Mouse (Mus musculus) liver, postnatal 0 days (tissue): Measurements from ENCODE around the gene Dync1i2. TPM values are rescaled to one million over a fixed set of nuclear protein-coding genes. Genes with fewer than 3 reads are reported as not detected.

ENCODE experiments used
- ATAC-seq: fragments of 200-750 bp; cut with Nextera tagmentation; 2 replicates; pipeline ENCODE4 v1.8.0; 2017; ENCODE audit warnings: mild to moderate bottlenecking, moderate library complexity
- DNase-seq: peaks from one replicate; pipeline ENCODE4 v3.0.0-alpha.2; 2016
- H3K27ac ChIP-seq: fragments of 300-500 bp; sonication (generic); 2 replicates; pipeline ENCODE4 v1.5.1; 2014; ENCODE audit warnings: antibody characterized with exemption, moderate library complexity, mild to moderate bottlenecking, low read depth
- H3K27me3 ChIP-seq: fragments of 300-500 bp; sonication (generic); 2 replicates; pipeline ENCODE4 v1.6.1; 2014; ENCODE audit warnings: low read length, control low read depth, mixed read lengths; ENCODE audit not compliant: insufficient read depth
- H3K36me3 ChIP-seq: fragments of 300-500 bp; sonication (generic); replicated peaks from 2 replicates; pipeline ENCODE4 v1.6.1; 2014; ENCODE audit warnings: mild to moderate bottlenecking, control low read depth, low read length, moderate library complexity, mixed read lengths; ENCODE audit not compliant: insufficient read depth
- H3K4me1 ChIP-seq: fragments of 300-500 bp; sonication (generic); 2 replicates; pipeline ENCODE4 v1.6.1; 2014; ENCODE audit warnings: antibody characterized with exemption, mild to moderate bottlenecking, control low read depth; ENCODE audit not compliant: insufficient read depth
- H3K4me2 ChIP-seq: fragments of 300-500 bp; sonication (generic); 2 replicates; pipeline ENCODE4 v1.6.1; 2014; ENCODE audit warnings: low read depth, mild to moderate bottlenecking, low read length, moderate library complexity, mixed read lengths
- H3K4me3 ChIP-seq: fragments of 300-500 bp; sonication (generic); 2 replicates; pipeline ENCODE4 v1.5.1; 2014; ENCODE audit warnings: low read depth, low read length
- H3K9ac ChIP-seq: fragments of 300-500 bp; sonication (generic); replicated peaks from 2 replicates; pipeline ENCODE4 v1.6.1; 2014; ENCODE audit warnings: mild to moderate bottlenecking, moderate library complexity
- H3K9me3 ChIP-seq: fragments of 300-500 bp; sonication (generic); 2 replicates; pipeline ENCODE4 v1.6.1; 2016; ENCODE audit warnings: mild to moderate bottlenecking, control low read depth, low read length, mixed read lengths
- CTCF ChIP-seq: sonication (generic); IDR thresholded peaks from 2 replicates; pipeline ENCODE4 v1.5.1; 2016; ENCODE audit warnings: antibody characterized with exemption, low read depth
- EP300 ChIP-seq: IDR thresholded peaks from 2 replicates; pipeline ENCODE4 v1.6.1; 2016; ENCODE audit warnings: antibody characterized with exemption, low read depth, mild to moderate bottlenecking
- WGBS: fragments of 180-500 bp; shearing (Covaris S2); extraction: QIAGEN DNeasy Blood & Tissue Kit; methylation state at CpG from one replicate; pipeline ENCODE4 v1.1.7; 2014; ENCODE audit not compliant: insufficient replicate concordance; 5-methylcytosine and 5-hydroxymethylcytosine counted together
- polyA plus RNA-seq: library from polyadenylated mRNA; unstranded; fragments of >200 nt; fragmentation: Nextera tagmentation; extraction: Ambion mirVana; gene quantifications from 2 replicates; pipeline ENCODE4 v1.2.1, GENCODE M21; 2015

Gene Dync1i2
- polyA plus RNA-seq, 1 experiment from 2014 or later: 21.5 TPM

DNA sequence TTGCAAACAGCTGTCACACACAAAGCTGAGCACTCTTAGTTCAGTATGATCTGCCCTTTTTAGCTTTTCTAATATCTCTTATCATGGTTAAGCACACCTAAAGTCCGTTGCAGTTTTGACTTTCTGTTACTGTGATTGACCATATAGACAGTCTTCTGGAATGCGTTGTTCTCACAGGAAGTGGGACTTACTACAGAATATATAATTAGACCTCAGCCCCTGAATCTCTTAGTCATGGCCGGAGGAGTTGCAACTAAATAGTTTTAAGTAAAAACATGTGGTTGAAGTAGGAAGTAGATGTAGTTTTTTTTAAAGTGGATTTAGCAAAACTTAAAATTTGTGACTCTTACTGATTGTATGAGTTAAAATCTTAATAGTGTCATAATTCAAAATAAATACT is 36.6 kb downstream of the Dync1i2 start:
- DNase-seq: no peak
- no peak overlapping the region for H3K27ac ChIP-seq
- H3K4me2 ChIP-seq: no peak overlapping the region
- ATAC-seq: no peak
- TF ChIP-seq CTCF (no peak), EP300 (no peak)
- H3K4me3 ChIP-seq: no peak overlapping the region
- no peaks in the 10 kb centered on the region; the same call in 1 of the 2 replicates for H3K4me1 ChIP-seq
- no peak overlapping the region for H3K9ac ChIP-seq
- no peaks in the 10 kb centered on the region for H3K27me3 ChIP-seq
- H3K36me3 ChIP-seq: peaks cover 46% of the 10 kb centered on the region
- H3K9me3 ChIP-seq: no peaks in the 10 kb centered on the region
- 36% methylated on average over 3 of the region's 3 CpGs for WGBS

DNA sequence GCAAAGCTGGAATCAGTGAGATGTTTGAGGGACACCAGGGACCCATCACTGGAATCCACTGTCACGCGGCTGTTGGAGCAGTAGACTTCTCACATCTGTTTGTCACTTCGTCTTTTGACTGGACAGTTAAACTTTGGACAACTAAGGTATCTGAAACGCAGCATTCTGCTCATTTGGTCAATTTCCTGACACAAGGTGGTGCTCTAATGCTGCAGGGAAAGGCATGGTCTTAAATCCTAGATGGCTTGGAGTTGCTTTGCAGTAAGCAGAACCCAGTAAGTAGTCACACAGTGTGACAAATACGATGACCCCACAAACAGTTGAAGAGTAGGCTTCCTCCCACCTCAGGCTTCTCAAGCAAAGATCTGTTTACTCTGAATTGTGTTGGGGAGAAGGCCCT is 39.3 kb downstream of the Dync1i2 start:
- Histone ChIP-seq H3K4me1 (peaks cover 13% of the 10 kb centered on the region; the same call in 1 of the 2 replicates), H3K4me3 (no peak overlapping the region), H3K4me2 (no peak overlapping the region), H3K27ac (no peak overlapping the region), H3K9me3 (no peaks in the 10 kb centered on the region), H3K27me3 (no peaks in the 10 kb centered on the region), H3K36me3 (peaks cover 48% of the 10 kb centered on the region), H3K9ac (no peak overlapping the region)
- 75% methylated on average over 5 of the region's 5 CpGs for WGBS
- DNase-seq: no peak
- ATAC-seq: no peak
- TF ChIP-seq CTCF: peak; percentile 67
- TF ChIP-seq EP300: no peak

DNA sequence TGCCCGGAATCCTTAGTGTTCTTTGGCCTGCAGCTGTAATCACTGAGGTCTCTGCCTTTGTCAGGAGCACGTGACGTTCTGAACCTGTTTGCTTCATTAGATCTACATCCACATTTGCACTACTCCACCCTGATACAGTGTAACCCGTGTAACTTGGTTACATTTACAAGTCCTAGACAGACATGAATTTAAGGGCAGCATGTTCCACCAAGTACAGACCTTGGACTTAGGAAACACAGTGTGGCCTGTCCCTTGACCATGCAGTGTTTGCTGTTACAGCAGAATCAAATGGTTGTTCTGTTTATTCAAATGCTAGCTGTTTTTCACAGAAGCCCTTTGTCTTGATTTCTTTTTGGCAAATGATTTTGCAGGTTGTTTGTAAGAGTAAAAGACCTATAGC is 43.3 kb downstream of the Dync1i2 start:
- ATAC-seq (peak; percentile 99), DNase-seq (no peak)
- H3K27me3 ChIP-seq: no peaks in the 10 kb centered on the region
- no peaks in the 10 kb centered on the region for H3K9me3 ChIP-seq
- H3K4me2 ChIP-seq: no peak overlapping the region
- H3K4me1 ChIP-seq: peaks cover 13% of the 10 kb centered on the region; the same call in 1 of the 2 replicates
- H3K4me3 ChIP-seq: no peak overlapping the region
- no peak overlapping the region for H3K9ac ChIP-seq
- TF ChIP-seq EP300: no peak
- TF ChIP-seq CTCF: no peak
- WGBS: 50% methylated on average over 4 of the region's 4 CpGs
- H3K27ac ChIP-seq: peak overlapping the region; percentile 78
- peaks cover 55% of the 10 kb centered on the region for H3K36me3 ChIP-seq

DNA sequence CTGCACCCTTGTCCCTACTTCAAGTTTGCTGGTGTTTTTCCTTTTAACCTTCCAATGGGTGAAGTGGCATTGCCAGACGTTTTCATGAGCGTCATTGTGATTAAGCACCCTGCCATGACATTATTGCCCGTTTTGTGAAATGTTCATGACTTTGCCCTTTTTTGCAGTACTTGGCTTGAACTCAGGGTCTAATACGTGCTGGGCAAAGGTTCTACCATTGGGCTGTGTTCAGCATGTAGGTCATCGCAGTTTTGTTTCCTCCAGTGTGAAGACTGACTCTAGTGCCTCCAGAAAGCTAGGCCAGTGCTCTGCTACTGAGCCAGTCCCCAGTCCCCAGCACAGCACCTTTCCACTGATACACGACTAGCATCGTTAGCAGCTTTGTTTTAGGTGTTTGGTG is 45.1 kb downstream of the Dync1i2 start:
- Histone ChIP-seq H3K27me3 (no peaks in the 10 kb centered on the region), H3K9ac (no peak overlapping the region), H3K9me3 (no peaks in the 10 kb centered on the region), H3K4me3 (no peak overlapping the region), H3K4me2 (no peak overlapping the region), H3K27ac (no peak overlapping the region), H3K36me3 (peaks cover 45% of the 10 kb centered on the region), H3K4me1 (peaks cover 13% of the 10 kb centered on the region; the same call in 1 of the 2 replicates)
- ATAC-seq: no peak
- WGBS: 89% methylated on average over 7 of the region's 7 CpGs
- no peak for TF ChIP-seq CTCF
- no peak for TF ChIP-seq EP300
- DNase-seq: no peak

DNA sequence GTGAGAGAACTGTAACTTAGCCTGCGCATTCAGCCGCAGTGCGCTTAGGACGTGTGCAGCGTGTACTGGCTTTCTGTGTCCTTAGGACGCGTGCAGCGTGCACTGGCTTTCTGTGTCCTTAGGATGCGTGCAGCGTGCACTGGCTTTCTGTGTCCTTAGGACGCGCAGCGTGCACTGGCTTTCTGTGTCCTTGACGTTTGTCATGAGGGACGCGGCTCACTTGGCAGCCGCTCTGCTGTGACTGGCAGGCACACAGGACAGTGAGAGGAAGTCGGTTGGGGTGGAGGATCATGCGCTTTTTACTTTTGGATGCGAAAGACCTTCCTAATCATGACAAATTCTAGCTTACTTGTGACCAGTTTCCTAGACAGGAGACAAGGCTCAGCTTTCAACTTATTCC is 53.1 kb downstream of the Dync1i2 start:
- H3K4me1 ChIP-seq: no peaks in the 10 kb centered on the region
- no peak for TF ChIP-seq EP300
- no peak for TF ChIP-seq CTCF
- peaks cover 23% of the 10 kb centered on the region for H3K36me3 ChIP-seq
- H3K9me3 ChIP-seq: no peaks in the 10 kb centered on the region
- H3K27ac ChIP-seq: no peak overlapping the region
- 89% methylated on average over 20 of the region's 20 CpGs for WGBS
- ATAC-seq (no peak), DNase-seq (no peak)
- no peak overlapping the region for H3K9ac ChIP-seq
- H3K27me3 ChIP-seq: no peaks in the 10 kb centered on the region
- no peak overlapping the region for H3K4me3 ChIP-seq
- H3K4me2 ChIP-seq: no peak overlapping the region

DNA sequence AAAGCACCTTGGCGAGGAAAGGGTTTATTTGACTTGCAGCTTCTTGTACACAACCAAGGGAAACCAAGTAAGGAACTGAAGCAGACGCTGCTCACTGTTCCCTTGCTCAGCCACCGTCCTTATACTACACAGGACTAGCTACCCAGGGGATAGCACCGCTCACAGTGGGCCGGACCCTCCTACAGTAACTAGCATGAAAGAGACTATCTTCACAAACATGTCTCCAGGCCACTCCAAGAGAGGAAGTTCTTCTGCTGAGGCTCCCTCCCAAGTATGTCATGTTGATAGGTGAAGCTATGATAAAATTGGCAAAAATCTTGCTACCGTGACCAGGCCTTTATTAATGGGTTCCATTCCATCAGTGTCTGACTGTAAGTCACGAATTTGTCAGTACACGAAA is 57.2 kb downstream of the Dync1i2 start:
- H3K9me3 ChIP-seq: no peaks in the 10 kb centered on the region
- WGBS: 77% methylated on average over 8 of the region's 8 CpGs
- H3K27me3 ChIP-seq: no peaks in the 10 kb centered on the region
- H3K9ac ChIP-seq: no peak overlapping the region
- H3K4me3 ChIP-seq: no peak overlapping the region
- no peak overlapping the region for H3K27ac ChIP-seq
- H3K36me3 ChIP-seq: peaks cover 3% of the 10 kb centered on the region; the same call in 1 of the 2 replicates
- no peaks in the 10 kb centered on the region for H3K4me1 ChIP-seq
- TF ChIP-seq EP300 (no peak), CTCF (no peak)
- no peak for ATAC-seq
- no peak for DNase-seq
- H3K4me2 ChIP-seq: no peak overlapping the region

DNA sequence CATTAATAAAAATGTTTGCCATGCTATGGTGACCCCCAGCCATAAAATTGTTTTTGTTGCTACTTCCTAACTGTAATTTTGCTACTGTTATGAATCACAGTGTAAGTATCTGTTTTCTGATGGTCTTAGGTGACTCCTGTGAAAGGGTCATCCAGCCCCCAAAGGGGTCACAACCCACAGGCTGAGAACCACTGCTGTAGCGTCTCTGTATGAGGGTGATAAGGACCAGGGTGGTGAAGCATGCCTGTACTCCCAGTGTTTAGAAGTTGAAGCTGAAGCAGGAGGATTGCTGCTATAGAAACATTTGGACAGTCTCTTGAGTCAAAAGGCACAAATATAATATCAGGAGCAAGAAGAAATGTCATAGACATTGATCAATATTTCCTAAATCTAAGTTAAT is 57.8 kb downstream of the Dync1i2 start:
- H3K4me3 ChIP-seq: no peak overlapping the region
- WGBS: 45% methylated on average over 1 of the region's 1 CpGs
- peaks cover 2% of the 10 kb centered on the region; the same call in 1 of the 2 replicates for H3K36me3 ChIP-seq
- no peak for ATAC-seq
- H3K27me3 ChIP-seq: no peaks in the 10 kb centered on the region
- no peak overlapping the region for H3K27ac ChIP-seq
- no peak for DNase-seq
- H3K4me1 ChIP-seq: no peaks in the 10 kb centered on the region
- no peak overlapping the region for H3K9ac ChIP-seq
- no peaks in the 10 kb centered on the region for H3K9me3 ChIP-seq
- no peak overlapping the region for H3K4me2 ChIP-seq
- TF ChIP-seq EP300 (no peak), CTCF (no peak)
